Mouse (Mus musculus): ENCODE data around the gene Arid3c. TPM values are rescaled to one million over a fixed set of nuclear protein-coding genes. Genes with fewer than 3 reads are reported as not detected.
"Not testable (repeated sequence)": the region's sequence is repeated elsewhere in the genome, so short reads cannot be mapped to it uniquely, and the experiment has no call there.

Gene Arid3c
- not detected for total RNA-seq (2021)
- long read RNA-seq, experiment 1 = 0 reads
- long read RNA-seq, experiment 2 = 0 reads

- no peak for DNase-seq
These were observed at the start of gene Arid3c for GRCm38 (mm10) chr4:41731052-41731765. TSS of gene Arid3c (minus strand) at chr4:41731142.

GRCm38 (mm10) chr4:41775840-41776239, 44.9 kb upstream of the Arid3c start:
- not testable (repeated sequence) for DNase-seq

- not testable (repeated sequence) for DNase-seq
These were observed 43.6 kb upstream of the Arid3c start for GRCm38 (mm10) chr4:41774506-41774905.

GRCm38 (mm10) chr4:41774002-41774401, 43.1 kb upstream of the Arid3c start, which contains the start of gene Ccl27a:
TSS of gene Ccl27a (minus strand) at chr4:41774247.
- peak; percentile 89 for DNase-seq

GRCm38 (mm10) chr4:41773502-41773901, 42.6 kb upstream of the Arid3c start:
- DNase-seq = peak; percentile 86

- not testable (repeated sequence) for DNase-seq
These were observed 42.0 kb upstream of the Arid3c start for GRCm38 (mm10) chr4:41772946-41773345.

- DNase-seq = not testable (repeated sequence)
These were observed 36.4 kb upstream of the Arid3c start for GRCm38 (mm10) chr4:41767301-41767700.

GRCm38 (mm10) chr4:41763176-41763575, 32.2 kb upstream of the Arid3c start:
- not testable (repeated sequence) for DNase-seq

- DNase-seq = peak; percentile 71
These were observed 31.8 kb upstream of the Arid3c start for GRCm38 (mm10) chr4:41762688-41763114.

GRCm38 (mm10) chr4:41762099-41762687, 31.3 kb upstream of the Arid3c start:
- no peak for DNase-seq

GRCm38 (mm10) chr4:41761680-41762079, 30.7 kb upstream of the Arid3c start:
- no peak for DNase-seq

- no peak for DNase-seq
These were observed 30.0 kb upstream of the Arid3c start for GRCm38 (mm10) chr4:41760911-41761310.

GRCm38 (mm10) chr4:41760288-41760721, 29.4 kb upstream of the Arid3c start:
- peak; percentile 94 for DNase-seq

- DNase-seq = peak; percentile 37
These were observed 28.8 kb upstream of the Arid3c start for GRCm38 (mm10) chr4:41759656-41760287.

GRCm38 (mm10) chr4:41759206-41759605, 28.3 kb upstream of the Arid3c start:
- peak; percentile 63 for DNase-seq

- DNase-seq = no peak
These were observed 27.8 kb upstream of the Arid3c start for GRCm38 (mm10) chr4:41758701-41759100.

GRCm38 (mm10) chr4:41758021-41758420, 27.1 kb upstream of the Arid3c start:
- DNase-seq = no peak

GRCm38 (mm10) chr4:41757321-41757720, 26.4 kb upstream of the Arid3c start:
- no peak for DNase-seq

- no peak for DNase-seq
These were observed 25.5 kb upstream of the Arid3c start for GRCm38 (mm10) chr4:41756440-41756839.

- DNase-seq = peak; percentile 89
These were observed 24.7 kb upstream of the Arid3c start, which contains the start of gene Sigmar1 for GRCm38 (mm10) chr4:41755338-41756305. TSS of gene Sigmar1 (minus strand) at chr4:41756157.

- no peak for DNase-seq
These were observed 23.9 kb upstream of the Arid3c start, which contains the start of gene Galt for GRCm38 (mm10) chr4:41754797-41755337. TSS of gene Galt (plus strand) at chr4:41755228.
